Mouse (Mus musculus) heart, postnatal 0 days (tissue): ENCODE data around the gene Aaas.

Experiments used
- CTCF ChIP-seq: IDR thresholded peaks from 2 replicates; pipeline ENCODE4 v1.5.1; 2016; ENCODE audit warnings: antibody characterized with exemption, control low read depth, low read depth
- EP300 ChIP-seq: IDR thresholded peaks from 2 replicates; pipeline ENCODE4 v1.6.1; 2016; ENCODE audit warnings: antibody characterized with exemption, low read depth

DNA sequence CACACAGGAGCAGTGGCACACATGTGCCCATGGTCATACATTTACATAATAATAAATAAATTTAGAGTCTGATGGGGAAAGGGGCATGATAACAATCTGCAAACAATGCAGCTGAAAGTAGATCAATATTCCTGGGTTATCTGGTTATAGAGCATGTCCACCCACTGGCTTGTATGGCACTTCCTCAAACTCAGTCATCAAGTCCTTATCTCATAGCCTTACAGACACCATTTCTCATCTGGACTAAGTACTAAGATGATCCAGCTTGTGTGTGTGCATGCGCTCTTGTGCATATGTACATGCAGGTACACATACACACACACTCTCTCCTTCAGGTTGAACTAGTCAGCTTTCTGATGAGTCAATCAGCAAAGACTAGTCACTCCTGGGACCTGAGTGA lies 14.1 kb upstream of the Aaas start:
- no peak for TF ChIP-seq CTCF
- TF ChIP-seq EP300, result no peak
